Mouse (Mus musculus) cerebellum, adult (tissue): ENCODE data around the gene Sh2b1.
A peak's percentile ranks its signal among the peaks of the same experiment; 100 is the strongest.

Source experiments
- ATAC-seq: cut with Nextera tagmentation; 2 replicates; pipeline ENCODE4 v1.9.2; 2017; ENCODE audit warnings: mild to moderate bottlenecking, moderate library complexity, mixed read lengths; ENCODE audit not compliant: insufficient number of reproducible peaks, low FRiP score, low TSS enrichment

The Sh2b1 gene

DNA sequence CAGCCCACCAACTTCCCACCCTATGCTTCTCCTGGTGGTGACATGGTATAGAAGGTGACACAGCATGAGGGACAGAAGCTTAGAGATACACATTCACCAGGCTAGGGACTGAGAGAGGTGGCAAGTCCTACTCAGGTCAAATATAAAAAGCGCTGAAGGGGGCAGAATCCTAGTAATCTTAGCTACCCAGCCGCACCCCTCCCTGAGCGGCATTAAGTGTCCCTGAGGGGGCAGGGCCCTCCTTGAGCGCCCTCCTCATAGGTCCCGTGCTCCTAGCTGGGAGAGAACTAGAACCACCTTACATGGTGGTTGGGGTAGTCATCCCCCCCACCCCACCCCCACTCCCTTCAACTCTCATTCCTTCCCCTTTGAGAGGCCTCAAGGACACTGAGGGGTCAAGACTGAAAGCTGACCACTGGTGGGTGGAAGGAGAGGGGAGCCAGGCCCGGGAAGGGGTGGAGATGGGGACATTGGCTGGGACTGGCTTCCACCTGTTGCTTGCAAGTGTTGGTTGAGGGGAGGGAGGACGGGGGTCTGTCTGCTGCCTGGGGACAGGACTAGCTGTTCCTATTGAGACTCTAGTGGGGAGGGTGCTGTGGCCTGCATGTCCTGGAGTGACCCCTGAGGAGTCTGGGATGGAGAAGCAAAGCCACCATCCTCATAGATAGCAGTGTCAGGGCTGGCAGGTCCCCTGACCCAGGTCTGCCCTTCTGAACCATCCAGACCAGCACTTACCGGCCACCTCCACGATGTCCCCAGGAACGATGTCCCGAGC lies 16.2 kb downstream of the Sh2b1 start:
- ATAC-seq, result no peak

GRCm38 (mm10) chr7:126458225-126458624 lies 17.0 kb downstream of the Sh2b1 start:
- ATAC-seq, result no peak

DNA sequence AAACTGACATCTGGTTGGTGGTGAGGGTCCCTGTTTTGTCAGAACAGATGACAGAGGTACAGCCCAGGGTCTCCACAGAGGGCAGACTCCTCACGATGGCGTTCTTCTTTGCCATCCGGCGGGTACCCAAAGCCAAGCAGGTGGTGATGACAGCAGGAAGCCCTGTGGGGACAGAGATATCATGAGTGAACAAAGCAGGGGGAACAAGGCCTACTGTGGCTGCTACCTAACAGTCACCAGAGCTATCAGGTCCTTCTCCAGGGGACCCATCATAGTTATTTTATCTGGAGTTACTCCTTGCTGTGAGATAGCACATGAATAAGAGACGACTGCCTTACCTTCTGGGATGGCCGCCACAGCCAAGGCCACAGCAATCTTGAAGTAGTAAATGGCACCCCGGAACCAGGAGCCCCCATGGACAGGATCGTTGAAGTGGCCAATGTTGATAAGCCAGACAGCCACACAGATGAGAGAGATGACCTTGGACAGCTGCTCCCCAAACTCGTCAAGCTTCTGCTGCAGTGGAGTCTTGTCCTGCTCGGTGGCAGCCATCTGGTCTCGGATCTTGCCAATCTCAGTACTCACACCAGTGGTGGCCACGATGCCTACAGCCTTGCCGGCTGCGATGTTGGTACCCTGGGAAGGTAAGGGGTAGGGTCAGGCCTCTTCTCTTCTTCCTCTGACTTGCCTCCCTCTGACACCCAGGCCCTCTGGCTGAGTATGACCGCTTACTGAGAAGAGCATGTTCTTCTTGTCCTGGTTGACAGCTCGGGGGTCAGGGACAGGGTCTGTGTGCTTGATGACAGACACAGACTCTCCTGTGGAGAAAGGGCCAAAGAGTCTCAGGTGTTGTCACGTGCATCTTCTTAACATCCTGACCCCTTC lies 18.6 kb downstream of the Sh2b1 start:
- no peak for ATAC-seq

DNA sequence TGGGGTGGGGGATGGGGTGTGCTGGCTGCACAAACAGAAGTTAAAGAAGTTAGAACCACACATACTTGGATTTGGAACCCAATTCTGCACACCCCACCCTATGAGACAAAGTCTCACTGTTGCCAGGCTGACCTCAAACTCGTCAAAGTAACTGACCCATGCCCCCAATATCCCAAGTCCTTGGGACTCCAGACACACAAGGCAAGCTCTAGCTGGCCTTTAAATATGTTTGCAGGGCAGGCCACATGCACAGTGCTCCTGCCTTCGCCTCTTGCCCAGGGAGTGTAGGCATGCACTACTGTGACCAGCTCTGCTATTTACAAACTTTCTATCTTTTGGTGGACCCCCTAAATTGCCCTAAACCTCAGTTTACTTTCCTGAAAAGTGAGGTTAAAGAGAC lies 20.0 kb downstream of the Sh2b1 start:
- no peak for ATAC-seq

DNA sequence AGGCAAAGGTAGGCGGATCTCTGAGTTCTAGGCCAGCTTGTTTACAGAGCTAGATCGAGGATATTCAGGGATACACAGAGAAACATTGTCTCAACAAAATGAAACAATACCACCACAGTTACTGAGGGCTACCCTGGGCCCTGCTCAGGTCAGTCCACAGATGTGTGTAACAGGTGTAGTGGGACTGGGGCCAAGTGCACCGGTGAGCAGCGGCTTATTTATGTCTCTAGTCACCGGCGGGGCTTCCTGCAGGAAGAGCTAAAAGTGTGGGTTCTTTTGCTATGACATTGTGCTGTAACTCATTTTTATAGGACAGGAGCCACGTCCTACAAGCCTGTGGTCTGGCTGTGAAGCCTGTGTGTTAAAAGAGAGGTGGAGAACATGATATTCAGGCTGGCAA lies 21.4 kb downstream of the Sh2b1 start:
- ATAC-seq, result no peak

DNA sequence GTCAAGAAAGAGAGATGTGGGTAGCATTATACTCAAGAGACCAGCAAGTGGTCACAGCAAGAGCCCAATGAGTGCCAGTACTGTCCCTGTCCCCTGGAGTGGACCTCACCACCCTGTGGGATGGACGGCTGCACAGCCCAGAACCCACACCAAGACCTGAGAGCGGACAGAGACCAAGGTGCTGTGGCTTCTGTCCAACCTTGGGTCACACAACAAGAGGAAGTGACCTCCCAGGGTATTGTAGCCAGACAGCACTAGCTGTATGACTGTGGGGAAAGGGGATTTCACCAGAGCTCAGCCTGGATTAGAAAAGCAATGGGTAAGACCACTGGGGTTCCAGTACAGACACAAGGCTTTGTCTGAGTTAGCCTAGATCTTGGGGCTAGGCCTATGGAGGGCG lies 23.0 kb downstream of the Sh2b1 start:
- no peak for ATAC-seq

GRCm38 (mm10) chr7:126450641-126451040 lies 24.6 kb downstream of the Sh2b1 start:
- no peak for ATAC-seq

GRCm38 (mm10) chr7:126449991-126450390 lies 25.2 kb downstream of the Sh2b1 start:
- no peak for ATAC-seq

GRCm38 (mm10) chr7:126448481-126448880 lies 26.7 kb downstream of the Sh2b1 start:
- no peak for ATAC-seq

DNA sequence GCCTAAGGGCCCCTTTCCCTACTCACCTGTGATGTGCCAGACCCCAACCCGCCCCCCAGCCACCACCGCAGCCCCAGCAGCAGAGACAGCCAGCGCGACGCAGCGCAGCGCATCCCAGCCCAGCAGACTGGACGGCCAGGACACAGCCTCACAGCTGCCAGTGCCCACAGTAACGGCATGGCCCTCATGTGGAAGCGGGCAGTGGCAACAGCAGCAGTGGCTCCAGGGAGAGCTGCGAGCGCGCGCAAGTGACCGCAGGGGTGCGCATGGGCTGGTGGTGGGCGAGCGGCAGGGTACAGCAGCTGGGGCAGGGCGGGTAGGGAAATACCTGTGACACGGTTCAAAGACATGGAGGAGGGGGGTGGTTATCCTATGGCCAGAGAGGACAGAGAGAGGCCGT lies 29.0 kb downstream of the Sh2b1 start:
- no peak for ATAC-seq

- no peak for ATAC-seq
Observed at GRCm38 (mm10) chr7:126445104-126445815, 30.0 kb downstream of the Sh2b1 start.

DNA sequence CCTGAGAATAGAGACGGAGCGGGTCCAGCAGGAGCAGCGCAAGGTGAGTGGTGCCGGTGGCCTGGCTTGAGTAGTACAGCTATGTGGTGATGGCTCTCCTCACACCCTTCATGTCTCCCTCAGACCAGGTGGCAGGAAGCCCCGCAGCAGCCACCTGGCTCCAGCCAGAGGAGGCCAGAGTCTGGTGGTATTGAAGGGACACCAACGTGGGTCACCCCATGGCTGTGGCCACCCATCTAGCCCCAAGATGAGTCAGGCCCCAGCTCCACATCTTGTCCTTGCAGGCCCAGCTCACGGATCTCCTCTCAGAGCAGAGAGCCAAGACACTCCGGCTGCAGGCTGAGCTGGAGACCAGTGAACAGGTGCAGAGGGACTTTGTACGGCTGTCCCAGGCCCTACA lies 30.7 kb downstream of the Sh2b1 start:
- ATAC-seq, result no peak

- ATAC-seq, result no peak
Observed at GRCm38 (mm10) chr7:126443997-126444396, 31.2 kb downstream of the Sh2b1 start.

DNA sequence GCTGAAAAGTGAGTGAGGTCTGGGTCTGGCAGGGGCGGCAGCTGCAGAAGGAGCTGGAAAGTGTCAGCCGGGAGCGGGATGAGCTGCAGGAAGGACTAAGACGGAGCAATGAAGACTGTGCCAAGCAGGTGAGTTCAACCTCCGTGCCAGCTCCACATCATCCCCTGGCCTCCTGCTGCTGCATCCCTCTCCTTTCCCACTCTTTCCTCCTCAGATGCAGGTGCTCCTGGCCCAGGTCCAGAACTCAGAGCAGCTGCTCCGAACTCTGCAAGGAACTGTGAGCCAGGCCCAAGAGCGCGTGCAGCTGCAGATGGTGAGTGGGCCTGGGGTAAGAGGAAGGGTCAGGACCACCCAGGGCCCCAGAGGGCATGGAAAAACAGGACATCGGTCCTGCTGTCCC lies 35.1 kb downstream of the Sh2b1 start:
- no peak for ATAC-seq

- no peak for ATAC-seq
Observed at GRCm38 (mm10) chr7:126436851-126437250, 38.4 kb downstream of the Sh2b1 start.

- ATAC-seq, result no peak
Observed at GRCm38 (mm10) chr7:126435801-126436200, 39.4 kb downstream of the Sh2b1 start.

DNA sequence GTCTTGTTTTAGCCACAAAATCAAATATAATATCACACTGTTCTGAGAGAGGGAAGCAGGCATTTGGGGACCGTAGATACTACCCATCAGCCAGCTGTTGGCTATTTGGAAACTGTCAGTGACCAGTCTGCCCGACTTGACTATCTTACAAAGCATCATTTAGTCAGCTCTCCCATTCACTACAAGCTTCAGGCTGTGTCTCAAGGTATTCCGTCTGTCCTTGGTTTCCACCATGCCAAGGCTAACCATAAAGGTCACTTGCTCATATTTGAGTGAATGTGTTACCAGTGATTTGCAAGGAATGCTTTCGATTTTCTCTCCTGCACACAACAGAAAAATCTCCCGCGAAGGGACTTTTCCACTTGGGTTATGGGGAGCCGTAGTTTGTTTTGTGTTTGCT lies 40.5 kb downstream of the Sh2b1 start:
- no peak for ATAC-seq

GRCm38 (mm10) chr7:126430167-126430566 lies 45.1 kb downstream of the Sh2b1 start:
- no peak for ATAC-seq

DNA sequence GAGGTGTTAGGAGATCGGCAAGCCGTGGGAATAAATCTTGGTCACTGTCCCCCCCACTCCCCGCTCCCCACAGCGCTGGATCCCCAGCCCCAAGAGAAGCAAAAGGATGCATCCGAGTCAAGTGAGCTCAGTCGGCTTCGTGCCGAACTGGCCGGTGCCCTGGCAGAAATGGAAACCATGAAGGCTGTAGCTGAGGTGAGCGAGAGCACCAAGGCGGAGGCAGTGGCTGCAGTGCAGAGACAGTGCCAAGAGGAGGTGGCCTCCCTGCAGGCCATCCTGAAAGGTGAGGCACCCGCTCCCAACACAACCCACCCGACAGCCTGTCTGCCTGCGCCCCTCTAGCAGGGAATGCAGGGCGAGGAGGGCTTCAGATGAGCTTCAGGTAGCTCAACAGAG lies 45.7 kb downstream of the Sh2b1 start:
- 0 out of 2 replicates have a peak, but pooled peaks have one; percentile 37 for ATAC-seq

- peak; percentile 87 for ATAC-seq
Observed at GRCm38 (mm10) chr7:126428631-126429502, 46.4 kb downstream of the Sh2b1 start, which contains the start of gene Rabep2. Gene Rabep2, plus strand, starts transcription at chr7:126428759.
